Comparison of ENCODE assay signal across 31 mouse cellular contexts in genomic region chr1:164832459-164832858, GRCm38 (mm10). TPM values are rescaled to one million over a fixed set of nuclear protein-coding genes. Genes with fewer than 3 reads are reported as not detected.
"Had no signal": no experiment of that assay in that cellular context is flagged by ENCODE, and none has a peak within 500 bp of the region (broad histone marks: within the 10 kb centered on the region; RNA-seq: fewer than 3 reads in every experiment).

No protein-coding gene starts in this region.

- H3K9me3 ChIP-seq: embryonic facial prominence, embryonic 10.5 days; embryonic facial prominence, embryonic 12.5 days; embryonic facial prominence, embryonic 13.5 days; embryonic facial prominence, embryonic 15.5 days; forebrain, embryonic 10.5 days; forebrain, embryonic 12.5 days; forebrain, embryonic 13.5 days; forebrain, embryonic 15.5 days had no signal

- H3K4me3 ChIP-seq: embryonic facial prominence, embryonic 10.5 days; embryonic facial prominence, embryonic 12.5 days; embryonic facial prominence, embryonic 13.5 days; embryonic facial prominence, embryonic 15.5 days; erythroblast, embryonic 14.5 days; forebrain, embryonic 10.5 days; forebrain, embryonic 12.5 days; forebrain, embryonic 13.5 days; forebrain, embryonic 15.5 days; gastrocnemius, adult 2 months; heart, adult 2 months had no signal

- H3K27me3 ChIP-seq: embryonic facial prominence, embryonic 12.5 days; embryonic facial prominence, embryonic 13.5 days; embryonic facial prominence, embryonic 15.5 days; forebrain, embryonic 12.5 days; forebrain, embryonic 13.5 days; forebrain, embryonic 15.5 days had no signal

- DNase-seq: cerebellum, adult 2 months; cerebellum, adult 8-10 months; cerebellum, adult 9-10 months; cerebellum, adult 9-11 months; cerebellum, postnatal 10 days; cerebellum, postnatal 14 days; cerebellum, postnatal 25 days; cerebellum, postnatal 36 days; embryo, embryonic 11 days; forebrain, postnatal 0 days; gastrocnemius, adult 2 months; gastrocnemius, postnatal 10 days; gastrocnemius, postnatal 14 days; gastrocnemius, postnatal 25 days; gastrocnemius, postnatal 36 days; heart, adult 11 months; heart, adult 18-20 months; heart, adult 2 months had no signal

- H3K4me1 ChIP-seq: embryonic facial prominence, embryonic 10.5 days; embryonic facial prominence, embryonic 13.5 days; embryonic facial prominence, embryonic 15.5 days; forebrain, embryonic 10.5 days; forebrain, embryonic 12.5 days; forebrain, embryonic 13.5 days; forebrain, embryonic 15.5 days had no signal

- ATAC-seq: forebrain, embryonic 13.5 days; forebrain, embryonic 14.5 days; forebrain, embryonic 15.5 days; forebrain, embryonic 16.5 days; forebrain, postnatal 0 days had no signal

- H3K36me3 ChIP-seq: embryonic facial prominence, embryonic 10.5 days; embryonic facial prominence, embryonic 12.5 days; embryonic facial prominence, embryonic 13.5 days; embryonic facial prominence, embryonic 15.5 days; forebrain, embryonic 10.5 days; forebrain, embryonic 12.5 days; forebrain, embryonic 15.5 days had no signal

- H3K27ac ChIP-seq: embryonic facial prominence, embryonic 10.5 days; embryonic facial prominence, embryonic 12.5 days; embryonic facial prominence, embryonic 13.5 days; embryonic facial prominence, embryonic 15.5 days; forebrain, embryonic 10.5 days; forebrain, embryonic 12.5 days; forebrain, embryonic 13.5 days; forebrain, embryonic 15.5 days; gastrocnemius, adult 2 months; heart, adult 2 months had no signal

RNA-seq across cellular contexts. Expression of gene Dpt, which starts 36.0 kb away (rescaled TPM):
- total RNA-seq: common myeloid progenitor, adult 5-6 weeks; forebrain, postnatal 0 days; granulocyte monocyte progenitor cell, adult 5-6 weeks had no signal
- polyA plus RNA-seq: forebrain, embryonic 10.5 days; forebrain, embryonic 12.5 days; forebrain, embryonic 13.5 days; forebrain, embryonic 14.5 days; forebrain, embryonic 15.5 days; forebrain, embryonic 16.5 days had no signal
